Mouse (Mus musculus) heart, embryonic 10.5 days (tissue): Measurements from ENCODE around the gene Cmip. TPM values are rescaled to one million over a fixed set of nuclear protein-coding genes. Genes with fewer than 3 reads are reported as not detected.

ENCODE experiments used
- DNase-seq: peaks from one replicate; pipeline ENCODE4 v3.0.0-alpha.2; 2017; ENCODE audit warnings: low spot score
- H3K27ac ChIP-seq: fragments of 300-500 bp; sonication (generic); 2 replicates; pipeline ENCODE4 v1.5.1; 2016; ENCODE audit warnings: mild to moderate bottlenecking
- H3K27me3 ChIP-seq: fragments of 300-500 bp; sonication (generic); 2 replicates; pipeline ENCODE4 v1.6.1; 2016; ENCODE audit warnings: mild to moderate bottlenecking; ENCODE audit not compliant: poor library complexity, insufficient read depth, severe bottlenecking
- H3K36me3 ChIP-seq: fragments of 300-500 bp; sonication (generic); 2 replicates; pipeline ENCODE4 v1.6.1; 2016; ENCODE audit warnings: mild to moderate bottlenecking, moderate library complexity
- H3K4me1 ChIP-seq: fragments of 300-500 bp; sonication (generic); 2 replicates; pipeline ENCODE4 v1.6.1; 2016; ENCODE audit warnings: mild to moderate bottlenecking
- H3K4me3 ChIP-seq: fragments of 300-500 bp; sonication (generic); 2 replicates; pipeline ENCODE4 v1.5.1; 2016; ENCODE audit warnings: mild to moderate bottlenecking, moderate library complexity
- H3K9me3 ChIP-seq: fragments of 300-500 bp; sonication (generic); 2 replicates; pipeline ENCODE4 v1.6.1; 2016; ENCODE audit warnings: mild to moderate bottlenecking, moderate library complexity
- WGBS: fragments of 180-500 bp; shearing (Covaris S2); methylation state at CpG from one replicate; pipeline ENCODE4 v1.1.7; 2016; 5-methylcytosine and 5-hydroxymethylcytosine counted together
- polyA plus RNA-seq: library from polyadenylated mRNA; unstranded; fragments of >200 nt; fragmentation: Nextera tagmentation; extraction: Ambion mirVana; gene quantifications from 2 replicates; pipeline ENCODE4 v1.2.1, GENCODE M21; 2016

The Cmip gene
- polyA plus RNA-seq, 1 experiment from 2014 or later, result 8.3 TPM

GRCm38 (mm10) chr8:117355111-117355831 lies 98.4 kb downstream of the Cmip start:
- peaks cover 59% of the 10 kb centered on the region for H3K4me1 ChIP-seq
- no peak for DNase-seq
- no peak overlapping the region; the same call in 1 of the 2 replicates for H3K27ac ChIP-seq
- no peaks in the 10 kb centered on the region for H3K27me3 ChIP-seq
- 0 out of 2 replicates have a peak, but pooled peaks cover 3% of the 10 kb centered on the region for H3K36me3 ChIP-seq
- H3K9me3 ChIP-seq, result no peaks in the 10 kb centered on the region
- 82% methylated on average over 12 of the region's 12 CpGs for WGBS
- no peak overlapping the region for H3K4me3 ChIP-seq

DNA sequence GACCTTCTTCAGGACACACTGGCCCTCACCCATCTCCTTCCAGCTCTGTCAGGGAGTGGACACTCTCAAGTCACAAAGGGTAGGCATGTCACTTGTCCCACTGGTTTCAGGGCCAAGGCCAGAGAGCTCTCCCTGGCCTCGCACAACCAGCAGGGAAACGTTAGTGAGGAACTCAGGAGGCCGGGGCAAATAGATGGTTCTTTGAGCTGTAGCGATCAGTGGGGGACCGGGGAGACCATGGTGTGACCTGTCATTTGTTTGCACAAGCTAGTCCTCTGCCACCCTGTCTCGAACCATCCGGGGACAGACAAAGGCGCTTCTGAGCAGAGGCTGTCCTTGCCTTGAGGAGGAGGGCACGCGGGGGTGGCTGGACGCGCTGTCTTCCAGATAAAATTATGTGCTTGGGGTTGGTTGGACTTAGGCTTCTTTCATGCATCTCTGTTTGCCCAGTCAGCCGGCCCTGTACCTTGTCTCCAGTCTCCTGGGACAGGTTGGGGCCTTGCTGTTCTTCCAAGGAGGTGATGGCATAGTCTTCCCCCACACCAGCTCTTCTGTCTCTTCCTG lies 99.3 kb downstream of the Cmip start:
- Histone ChIP-seq H3K9me3 (no peaks in the 10 kb centered on the region), H3K4me1 (peaks cover 67% of the 10 kb centered on the region), H3K27me3 (no peaks in the 10 kb centered on the region), H3K27ac (no peak overlapping the region), H3K4me3 (no peak overlapping the region), H3K36me3 (0 out of 2 replicates have a peak, but pooled peaks cover 3% of the 10 kb centered on the region)
- 82% methylated on average over 13 of the region's 13 CpGs for WGBS
- no peak for DNase-seq

DNA sequence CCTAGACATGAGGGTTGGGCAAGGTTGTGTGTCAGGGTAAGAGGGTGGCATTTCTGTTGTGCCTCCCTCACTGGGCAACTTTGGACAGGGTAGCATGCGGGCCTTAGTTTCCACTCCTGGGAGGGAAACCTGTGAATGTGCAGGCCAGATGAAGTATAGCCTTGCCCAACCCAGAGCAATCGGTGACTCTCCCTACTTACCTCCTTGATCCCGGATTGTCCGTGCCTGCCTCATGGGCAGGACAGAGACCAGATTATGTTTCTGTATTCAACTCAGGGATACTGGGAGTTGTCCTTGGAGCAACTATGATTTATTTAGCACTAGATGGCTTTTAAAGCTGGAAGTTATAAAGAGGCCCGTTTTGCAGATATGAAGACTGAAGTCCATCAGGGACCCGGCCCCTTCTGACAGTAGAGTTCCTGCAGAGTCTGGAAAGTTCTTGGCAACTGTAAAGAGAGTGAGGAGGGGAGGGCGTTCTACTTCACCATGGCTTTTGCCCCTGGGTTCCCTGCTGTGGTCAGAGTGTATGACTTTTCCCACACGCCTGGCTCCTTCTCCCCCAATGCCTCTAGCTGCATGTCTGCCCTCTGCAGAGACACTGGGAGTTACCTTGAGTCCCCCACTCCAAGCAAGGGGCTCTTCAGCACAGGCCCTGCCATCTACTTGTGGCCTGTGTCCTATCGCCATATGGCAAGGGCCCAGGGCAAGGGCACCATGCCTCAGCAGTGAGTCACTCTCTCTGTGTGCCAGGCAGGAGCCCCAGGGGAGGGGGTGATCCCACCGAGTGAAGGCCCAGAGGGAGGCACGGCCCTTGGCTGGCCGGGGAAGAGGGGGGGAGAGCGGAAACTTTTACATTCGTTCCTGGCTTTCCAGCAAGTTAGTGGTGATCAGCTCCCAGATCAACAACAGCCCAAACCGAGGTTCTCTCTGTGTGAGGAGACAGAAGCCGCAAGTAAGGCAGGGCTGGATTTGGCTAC lies 100.9 kb downstream of the Cmip start:
- Histone ChIP-seq H3K27ac (no peak overlapping the region), H3K4me1 (peaks cover 74% of the 10 kb centered on the region), H3K9me3 (no peaks in the 10 kb centered on the region), H3K36me3 (0 out of 2 replicates have a peak, but pooled peaks cover 3% of the 10 kb centered on the region), H3K4me3 (no peak overlapping the region), H3K27me3 (no peaks in the 10 kb centered on the region)
- 87% methylated on average over 16 of the region's 16 CpGs for WGBS
- no peak for DNase-seq

GRCm38 (mm10) chr8:117360172-117360930 lies 103.5 kb downstream of the Cmip start:
- no peak for DNase-seq
- Histone ChIP-seq H3K4me1 (peaks cover 81% of the 10 kb centered on the region), H3K27ac (no peak overlapping the region), H3K4me3 (no peak overlapping the region), H3K36me3 (0 out of 2 replicates have a peak, but pooled peaks cover 3% of the 10 kb centered on the region), H3K9me3 (no peaks in the 10 kb centered on the region), H3K27me3 (no peaks in the 10 kb centered on the region)
- WGBS, result 78% methylated on average over 3 of the region's 3 CpGs

DNA sequence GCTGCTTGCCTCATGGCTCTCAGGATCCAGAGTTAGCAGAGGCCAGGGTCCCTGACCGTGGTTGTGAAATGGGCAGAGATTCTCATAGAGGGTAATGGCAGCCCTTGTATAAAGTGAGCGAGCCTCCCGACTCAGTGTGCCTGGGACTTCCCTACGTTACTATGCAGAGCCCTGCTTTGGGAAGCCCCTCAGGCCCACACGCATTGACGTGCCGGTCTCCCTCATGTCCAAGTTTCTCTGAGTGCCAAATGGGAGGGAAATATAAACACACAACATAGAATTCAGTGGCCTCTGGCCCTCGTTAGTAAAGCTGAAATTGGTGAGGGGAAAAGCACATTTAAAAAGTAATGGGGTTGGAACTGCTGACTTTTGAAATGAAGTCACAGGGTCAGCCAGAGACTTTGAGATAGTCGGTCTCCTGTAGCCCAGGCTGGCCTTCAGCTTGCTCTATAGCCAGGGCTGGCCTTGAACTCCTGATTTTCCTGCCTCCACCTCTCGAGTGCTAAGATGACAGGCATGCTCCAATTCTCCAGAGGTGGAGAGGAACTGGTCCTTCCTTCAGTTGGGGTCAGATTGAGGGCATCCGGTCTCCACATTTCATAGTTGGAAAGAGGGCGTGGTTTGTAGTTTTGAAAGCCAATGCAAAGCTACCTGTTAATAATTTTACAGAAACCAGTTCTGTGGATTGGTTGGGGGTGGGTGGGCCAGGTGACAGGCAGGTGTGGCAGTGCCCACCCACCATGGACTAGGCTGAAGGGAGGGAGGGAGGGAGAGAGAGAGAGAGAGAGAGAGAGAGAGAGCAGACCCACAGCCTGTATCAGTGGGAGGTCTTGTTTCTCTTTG lies 105.0 kb downstream of the Cmip start:
- no peaks in the 10 kb centered on the region for H3K27me3 ChIP-seq
- no peaks in the 10 kb centered on the region for H3K36me3 ChIP-seq
- DNase-seq, result no peak
- 0 out of 2 replicates have a peak overlapping the region, but pooled peaks have one; percentile 30 for H3K27ac ChIP-seq
- H3K4me1 ChIP-seq, result peaks cover 73% of the 10 kb centered on the region
- no peaks in the 10 kb centered on the region for H3K9me3 ChIP-seq
- 82% methylated on average over 12 of the region's 12 CpGs for WGBS
- H3K4me3 ChIP-seq, result no peak overlapping the region

- no peak overlapping the region for H3K4me3 ChIP-seq
- no peaks in the 10 kb centered on the region for H3K36me3 ChIP-seq
- H3K4me1 ChIP-seq, result peaks cover 73% of the 10 kb centered on the region
- no peaks in the 10 kb centered on the region for H3K27me3 ChIP-seq
- DNase-seq, result no peak
- H3K27ac ChIP-seq, result no peak overlapping the region
- H3K9me3 ChIP-seq, result no peaks in the 10 kb centered on the region
- 35% methylated on average over 2 of the region's 2 CpGs for WGBS
Observed at GRCm38 (mm10) chr8:117362438-117362726, 105.5 kb downstream of the Cmip start.

- Histone ChIP-seq H3K4me1 (peaks cover 74% of the 10 kb centered on the region), H3K27me3 (no peaks in the 10 kb centered on the region), H3K4me3 (no peak overlapping the region), H3K9me3 (no peaks in the 10 kb centered on the region), H3K36me3 (no peaks in the 10 kb centered on the region), H3K27ac (peak overlapping the region; percentile 44; the same call in 1 of the 2 replicates)
- WGBS, result 82% methylated on average over 10 of the region's 10 CpGs
- DNase-seq, result no peak
Observed at GRCm38 (mm10) chr8:117363291-117363690, 106.4 kb downstream of the Cmip start.

GRCm38 (mm10) chr8:117364374-117365160 lies 107.7 kb downstream of the Cmip start:
- DNase-seq, result no peak

GRCm38 (mm10) chr8:117366475-117366874 lies 109.6 kb downstream of the Cmip start:
- no peak for DNase-seq
- H3K27ac ChIP-seq, result 0 out of 2 replicates have a peak overlapping the region, but pooled peaks have one; percentile 17
- 54% methylated on average over 7 of the region's 7 CpGs for WGBS
- no peaks in the 10 kb centered on the region for H3K9me3 ChIP-seq
- H3K4me1 ChIP-seq, result peaks cover 78% of the 10 kb centered on the region
- no peaks in the 10 kb centered on the region for H3K27me3 ChIP-seq
- H3K4me3 ChIP-seq, result no peak overlapping the region
- H3K36me3 ChIP-seq, result no peaks in the 10 kb centered on the region

More at GRCm38 (mm10) chr8:117364374-117365160, 107.7 kb downstream of the Cmip start:
- 89% methylated on average over 19 of the region's 19 CpGs for WGBS
- H3K27ac ChIP-seq, result peak overlapping the region; percentile 1; the same call in 1 of the 2 replicates
- no peak overlapping the region for H3K4me3 ChIP-seq
- no peaks in the 10 kb centered on the region for H3K27me3 ChIP-seq
- no peaks in the 10 kb centered on the region for H3K36me3 ChIP-seq
- H3K4me1 ChIP-seq, result peaks cover 77% of the 10 kb centered on the region
- H3K9me3 ChIP-seq, result no peaks in the 10 kb centered on the region

DNA sequence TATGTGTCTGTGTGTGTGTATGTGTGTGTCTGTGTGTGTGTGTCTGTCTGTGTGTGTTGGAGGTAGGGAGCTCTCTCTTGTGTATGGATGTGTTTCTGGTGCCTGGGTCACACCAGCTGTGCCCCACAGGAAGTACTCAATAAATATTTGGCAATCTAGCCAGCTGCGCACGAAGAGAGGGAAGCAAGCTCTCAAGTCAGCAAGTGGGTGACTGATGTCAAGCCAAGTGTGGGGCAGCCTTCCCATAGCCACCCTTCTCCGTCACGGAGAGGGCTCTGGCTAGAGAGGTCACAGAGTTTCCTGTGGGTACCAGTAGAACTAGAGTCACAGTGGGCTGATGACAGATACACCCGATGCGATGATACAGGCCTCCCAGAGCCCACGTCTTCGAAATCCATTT lies 110.6 kb downstream of the Cmip start:
- Histone ChIP-seq H3K36me3 (no peaks in the 10 kb centered on the region), H3K9me3 (no peaks in the 10 kb centered on the region), H3K27me3 (no peaks in the 10 kb centered on the region), H3K27ac (no peak overlapping the region), H3K4me1 (peaks cover 78% of the 10 kb centered on the region), H3K4me3 (no peak overlapping the region)
- DNase-seq, result no peak
- 83% methylated on average over 8 of the region's 8 CpGs for WGBS

DNA sequence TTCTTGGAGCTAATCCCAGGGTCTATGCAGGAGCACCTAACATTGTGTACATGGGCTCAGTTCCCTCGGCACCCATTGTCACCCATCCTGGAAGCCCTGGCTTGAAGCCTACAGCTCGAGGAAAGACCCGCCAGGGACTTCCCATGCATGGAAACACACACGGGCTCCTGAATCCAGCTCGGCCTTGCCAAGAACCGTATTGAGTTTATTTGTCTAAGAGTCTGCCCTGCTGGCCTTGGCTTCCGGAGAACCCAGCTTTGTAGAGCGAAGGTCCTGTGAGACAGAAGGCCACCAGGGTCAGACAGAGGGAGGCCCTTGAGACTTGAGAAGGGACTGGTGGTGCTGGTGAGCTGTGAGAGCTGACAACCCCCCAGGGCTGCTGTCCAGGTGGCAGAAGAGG lies 111.9 kb downstream of the Cmip start:
- no peak overlapping the region for H3K4me3 ChIP-seq
- no peaks in the 10 kb centered on the region for H3K9me3 ChIP-seq
- peaks cover 70% of the 10 kb centered on the region for H3K4me1 ChIP-seq
- no peak overlapping the region for H3K27ac ChIP-seq
- no peaks in the 10 kb centered on the region for H3K27me3 ChIP-seq
- WGBS, result 77% methylated on average over 8 of the region's 8 CpGs
- H3K36me3 ChIP-seq, result no peaks in the 10 kb centered on the region
- DNase-seq, result no peak
